Mouse (Mus musculus): Measurements from ENCODE around the gene Prkcq.

GRCm38 (mm10) chr2:11164170-11164569 is 7.7 kb upstream of the Prkcq start:
- TF ChIP-seq CTCF (IDR thresholded peaks at IDR 0.05; ENCODE audit: low read depth, low read length), result no peak
- TF ChIP-seq POLR2A (IDR thresholded peaks at IDR 0.05; ENCODE audit: extremely low read depth, insufficient read depth, low read length), result no peak
